Mouse (Mus musculus) forebrain, embryonic 11.5 days (tissue): ENCODE results near the gene Gnb1l. TPM values are rescaled to one million over a fixed set of nuclear protein-coding genes. Genes with fewer than 3 reads are reported as not detected.

Experiments
- ATAC-seq: fragments of 200-750 bp; cut with Nextera tagmentation; replicated peaks from 2 replicates; pipeline ENCODE4 v1.8.0; 2017; ENCODE audit warnings: moderate TSS enrichment; ENCODE audit not compliant: low FRiP score
- DNase-seq: peaks from one replicate; pipeline ENCODE4 v3.0.0-alpha.2; 2017; ENCODE audit warnings: low spot score
- H3K27ac ChIP-seq: fragments of 300-500 bp; sonication (generic); 2 replicates; pipeline ENCODE4 v1.5.1; 2014; ENCODE audit warnings: low read depth, low read length
- H3K27me3 ChIP-seq: fragments of 300-500 bp; sonication (generic); 2 replicates; pipeline ENCODE4 v1.6.1; 2014; ENCODE audit warnings: mild to moderate bottlenecking, low read length, mixed read lengths; ENCODE audit not compliant: control insufficient read depth, insufficient read depth
- H3K36me3 ChIP-seq: fragments of 300-500 bp; sonication (generic); 2 replicates; pipeline ENCODE4 v1.6.1; 2014; ENCODE audit warnings: mild to moderate bottlenecking, low read length, moderate library complexity, mixed read lengths; ENCODE audit not compliant: control insufficient read depth, insufficient read depth
- H3K4me1 ChIP-seq: fragments of 300-500 bp; sonication (generic); replicated peaks from 2 replicates; pipeline ENCODE4 v1.6.1; 2014; ENCODE audit warnings: low read length, mixed read lengths; ENCODE audit not compliant: control insufficient read depth, insufficient read depth
- H3K4me2 ChIP-seq: fragments of 300-500 bp; sonication (generic); 2 replicates; pipeline ENCODE4 v1.6.1; 2014; ENCODE audit warnings: low read depth, mild to moderate bottlenecking, low read length, moderate library complexity, mixed read lengths; ENCODE audit not compliant: severe bottlenecking
- H3K4me3 ChIP-seq: fragments of 300-500 bp; sonication (generic); 2 replicates; pipeline ENCODE4 v1.5.1; 2014; ENCODE audit warnings: low read depth, low read length
- H3K9ac ChIP-seq: fragments of 300-500 bp; sonication (generic); 2 replicates; pipeline ENCODE4 v1.6.1; 2014; ENCODE audit warnings: low read length
- H3K9me3 ChIP-seq: fragments of 300-500 bp; sonication (generic); 2 replicates; pipeline ENCODE4 v1.6.1; 2016; ENCODE audit warnings: low read length, mixed read lengths; ENCODE audit not compliant: control insufficient read depth
- WGBS: fragments of 180-500 bp; shearing (Covaris S2); extraction: QIAGEN DNeasy Blood & Tissue Kit; methylation state at CpG from one replicate; pipeline ENCODE4 v1.1.7; 2014; 5-methylcytosine and 5-hydroxymethylcytosine counted together
- polyA plus RNA-seq: library from polyadenylated mRNA; unstranded; fragments of >200 nt; fragmentation: Nextera tagmentation; extraction: Ambion mirVana; gene quantifications from 2 replicates; pipeline ENCODE4 v1.2.1, GENCODE M21; 2014

Gene Gnb1l
- polyA plus RNA-seq, 1 experiment from 2014 or later, result 14.9 TPM

- Histone ChIP-seq H3K4me1 (0 out of 2 replicates have a peak, but pooled peaks cover 5% of the 10 kb centered on the region), H3K36me3 (no peaks in the 10 kb centered on the region), H3K27me3 (no peaks in the 10 kb centered on the region), H3K9me3 (no peaks in the 10 kb centered on the region), H3K4me2 (no peak overlapping the region), H3K9ac (no peak overlapping the region), H3K4me3 (no peak overlapping the region), H3K27ac (no peak overlapping the region)
- no peak for ATAC-seq
- 59% methylated on average over 8 of the region's 8 CpGs for WGBS
- DNase-seq, result no peak
Measured at GRCm38 (mm10) chr16:18604267-18604701, 105.8 kb downstream of the Gnb1l start.

- Histone ChIP-seq H3K4me2 (no peak overlapping the region), H3K9ac (no peak overlapping the region), H3K4me3 (no peak overlapping the region), H3K36me3 (no peaks in the 10 kb centered on the region), H3K9me3 (no peaks in the 10 kb centered on the region), H3K4me1 (0 out of 2 replicates have a peak, but pooled peaks cover 5% of the 10 kb centered on the region), H3K27me3 (no peaks in the 10 kb centered on the region), H3K27ac (no peak overlapping the region)
- DNase-seq (no peak), ATAC-seq (no peak)
- WGBS, result 69% methylated on average over 5 of the region's 5 CpGs
Measured at GRCm38 (mm10) chr16:18605705-18606104, 107.2 kb downstream of the Gnb1l start.

GRCm38 (mm10) chr16:18608226-18608625 is 109.7 kb downstream of the Gnb1l start:
- no peak overlapping the region for H3K27ac ChIP-seq
- ATAC-seq, result 0 out of 2 replicates have a peak, but pooled peaks have one; percentile 19
- peak overlapping the region; percentile 36; the same call in 1 of the 2 replicates for H3K4me2 ChIP-seq

GRCm38 (mm10) chr16:18609099-18609498 is 110.6 kb downstream of the Gnb1l start:
- no peak overlapping the region for H3K4me3 ChIP-seq
- H3K9me3 ChIP-seq, result no peaks in the 10 kb centered on the region
- 0 out of 2 replicates have a peak, but pooled peaks cover 5% of the 10 kb centered on the region for H3K4me1 ChIP-seq
- no peak for ATAC-seq
- WGBS, result 61% methylated on average over 2 of the region's 2 CpGs
- no peak overlapping the region for H3K9ac ChIP-seq
- H3K4me2 ChIP-seq, result no peak overlapping the region
- no peaks in the 10 kb centered on the region for H3K27me3 ChIP-seq
- no peak for DNase-seq
- H3K27ac ChIP-seq, result no peak overlapping the region
- H3K36me3 ChIP-seq, result no peaks in the 10 kb centered on the region

More at GRCm38 (mm10) chr16:18608226-18608625, 109.7 kb downstream of the Gnb1l start:
- Histone ChIP-seq H3K9ac (no peak overlapping the region), H3K9me3 (no peaks in the 10 kb centered on the region), H3K36me3 (no peaks in the 10 kb centered on the region), H3K4me3 (no peak overlapping the region), H3K4me1 (0 out of 2 replicates have a peak, but pooled peaks cover 5% of the 10 kb centered on the region), H3K27me3 (no peaks in the 10 kb centered on the region)
- peak; percentile 61 for DNase-seq
- WGBS, result 6% methylated on average over 11 of the region's 11 CpGs

GRCm38 (mm10) chr16:18611752-18612151 is 113.2 kb downstream of the Gnb1l start:
- H3K27ac ChIP-seq, result no peak overlapping the region
- no peaks in the 10 kb centered on the region for H3K9me3 ChIP-seq
- no peak overlapping the region for H3K4me3 ChIP-seq
- no peak overlapping the region for H3K9ac ChIP-seq
- WGBS, result 79% methylated on average over 13 of the region's 13 CpGs
- H3K4me1 ChIP-seq, result 0 out of 2 replicates have a peak, but pooled peaks cover 5% of the 10 kb centered on the region
- H3K27me3 ChIP-seq, result peaks cover 2% of the 10 kb centered on the region; the same call in 1 of the 2 replicates
- ATAC-seq (no peak), DNase-seq (no peak)
- H3K36me3 ChIP-seq, result no peaks in the 10 kb centered on the region
- no peak overlapping the region for H3K4me2 ChIP-seq

- Histone ChIP-seq H3K4me2 (no peak overlapping the region), H3K4me3 (no peak overlapping the region), H3K9ac (no peak overlapping the region), H3K4me1 (0 out of 2 replicates have a peak, but pooled peaks cover 2% of the 10 kb centered on the region), H3K27ac (no peak overlapping the region), H3K9me3 (no peaks in the 10 kb centered on the region), H3K27me3 (peaks cover 7% of the 10 kb centered on the region), H3K36me3 (no peaks in the 10 kb centered on the region)
- 91% methylated on average over 3 of the region's 3 CpGs for WGBS
- DNase-seq, result no peak
- no peak for ATAC-seq
Measured at GRCm38 (mm10) chr16:18613301-18613700, 114.8 kb downstream of the Gnb1l start.

Other genes starting within 250 kb of the Gnb1l start
- 1,172 and 1,252 TPM in 2 replicates for gene Ranbp1, start 250.0 kb upstream of the Gnb1l start, polyA plus RNA-seq
- gene Gm49776, start 240.4 kb upstream of the Gnb1l start, polyA plus RNA-seq, result 6.2 TPM in 1 of 2 replicates, not detected in the other
- 49.1 and 52.4 TPM in 2 replicates for gene Dgcr8, start 209.5 kb upstream of the Gnb1l start, polyA plus RNA-seq
- gene Tango2, start 150.6 kb upstream of the Gnb1l start, polyA plus RNA-seq, result 39.1 and 40.4 TPM in 2 replicates
- gene Arvcf, start 150.5 kb upstream of the Gnb1l start, polyA plus RNA-seq, result 99.4 and 103 TPM in 2 replicates
- 24.8 and 26.7 TPM in 2 replicates for gene Txnrd2, start 72.3 kb upstream of the Gnb1l start, polyA plus RNA-seq
- 53.6 and 55.2 TPM in 2 replicates for gene Comt, start 71.9 kb upstream of the Gnb1l start, polyA plus RNA-seq
- gene Rtl10, start 188 bp downstream of the Gnb1l start, polyA plus RNA-seq, result 2.6 and 3.8 TPM in 2 replicates
- 0.83 and 1.3 TPM in 2 replicates for gene Tbx1, start 92.0 kb downstream of the Gnb1l start, polyA plus RNA-seq
- gene Gp1bb, start 123.7 kb downstream of the Gnb1l start, polyA plus RNA-seq, result 5.3 and 6.0 TPM in 2 replicates
- 2.8 and 3.4 TPM in 2 replicates for gene Gm49601, start 127.7 kb downstream of the Gnb1l start, polyA plus RNA-seq
- gene Sept5, start 131.2 kb downstream of the Gnb1l start, polyA plus RNA-seq, result 44.2 and 48.2 TPM in 2 replicates